Mouse (Mus musculus) retina, adult 2 months (tissue): ENCODE results near the gene Dnmbp.

Source experiments
- DNase-seq: peaks from one replicate; pipeline ENCODE4 v3.0.0-alpha.2; 2012; ENCODE audit warnings: low read depth, low spot score

Gene Dnmbp

DNA sequence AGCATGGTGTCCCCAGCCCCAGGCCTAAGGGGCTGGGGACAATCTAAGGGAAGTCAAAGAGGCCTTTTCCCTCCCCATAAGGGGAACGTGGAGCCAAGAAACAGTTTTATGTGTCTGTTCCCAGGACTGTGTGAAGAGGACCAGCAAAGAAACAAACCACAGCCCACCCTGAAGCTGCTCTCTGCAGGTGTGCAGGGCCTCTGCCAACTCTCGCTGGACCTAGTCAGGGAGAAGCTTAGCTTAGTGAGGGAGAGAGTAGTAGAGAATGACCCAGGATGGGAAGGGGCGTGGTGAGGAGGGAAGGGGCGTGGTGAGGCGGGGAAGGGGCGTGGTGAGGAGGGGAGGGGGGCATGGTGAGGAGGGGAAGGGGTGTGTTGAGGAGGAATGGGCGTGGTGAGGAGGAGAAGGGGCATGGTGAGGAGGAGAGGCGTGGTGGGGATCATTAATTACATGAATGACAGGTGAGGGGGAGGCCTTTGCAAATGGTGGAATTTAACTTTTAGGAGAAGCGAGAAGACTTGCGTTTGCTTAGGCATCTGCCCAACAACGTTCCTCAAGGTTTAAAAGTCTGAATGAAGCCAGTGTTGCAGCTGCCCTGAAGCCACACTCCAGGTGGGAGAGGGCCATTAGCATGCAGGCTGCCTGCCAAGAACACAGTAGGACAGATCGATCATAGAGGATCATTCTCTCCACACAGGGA lies 9.3 kb upstream of the Dnmbp start:
- DNase-seq: no peak

- DNase-seq: peak; percentile 81
Measured at GRCm38 (mm10) chr19:43944566-43944965, 4.6 kb upstream of the Dnmbp start.

- no peak for DNase-seq
Measured at GRCm38 (mm10) chr19:43943076-43943475, 3.1 kb upstream of the Dnmbp start.

GRCm38 (mm10) chr19:43939171-43939768 lies 721 bp downstream of the Dnmbp start:
- DNase-seq: no peak

DNA sequence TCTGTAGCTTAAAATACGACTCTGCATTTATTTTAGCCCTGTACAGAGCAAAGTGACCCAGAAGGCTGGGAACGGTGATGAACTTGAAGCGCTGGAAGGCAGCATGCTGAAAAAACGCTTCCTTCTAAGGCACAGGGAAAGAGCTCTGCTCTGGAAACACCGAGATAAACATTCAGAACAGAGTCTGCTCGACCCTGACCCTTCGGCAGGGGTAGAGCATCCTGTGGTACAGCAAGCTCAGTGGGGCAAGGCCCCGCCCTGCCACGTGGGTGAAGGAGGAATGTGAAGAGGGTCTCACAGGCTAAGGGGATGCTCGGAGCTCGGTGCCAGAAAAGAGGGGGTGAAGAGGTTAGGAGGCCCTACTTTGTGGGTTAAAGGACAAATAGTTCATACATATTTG lies 1.6 kb downstream of the Dnmbp start:
- no peak for DNase-seq

DNA sequence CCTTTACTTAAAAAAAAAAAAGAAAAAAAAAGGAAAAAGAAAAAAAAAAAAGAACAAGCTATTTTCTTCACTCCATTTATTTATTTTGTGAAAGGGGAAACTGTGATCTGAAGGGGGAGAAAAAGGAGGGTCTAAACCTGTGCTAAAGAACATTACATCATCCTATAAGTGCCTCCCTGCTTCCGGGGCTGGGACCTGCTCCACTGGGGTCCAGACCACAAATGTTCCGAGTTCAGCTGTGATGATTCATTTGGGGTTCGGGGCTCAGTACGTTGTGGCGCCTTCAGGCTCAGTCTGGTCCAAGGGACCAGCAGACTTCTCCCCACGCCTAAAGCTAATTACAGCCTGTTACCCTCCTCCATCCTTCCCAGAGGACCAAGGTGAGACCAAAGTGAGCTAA lies 9.1 kb downstream of the Dnmbp start:
- no peak for DNase-seq

DNA sequence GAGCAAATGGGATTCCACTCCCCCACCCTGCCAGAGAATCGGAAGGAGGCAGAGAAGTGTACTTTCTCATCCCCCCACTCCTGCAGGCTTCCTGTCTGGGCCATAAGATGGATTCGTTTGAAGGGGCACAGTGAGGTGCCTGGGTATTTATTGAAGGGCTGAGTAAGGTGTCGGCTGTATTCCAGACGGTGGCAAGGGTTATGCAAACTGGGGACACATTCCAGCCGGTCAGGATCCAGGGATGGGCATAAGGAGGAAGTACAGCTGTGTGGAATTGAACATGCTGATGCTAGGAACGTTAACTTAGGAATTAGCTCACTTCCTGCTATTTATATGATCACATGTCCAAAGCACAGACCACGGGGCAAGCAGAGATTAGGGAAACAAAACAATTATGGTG lies 9.6 kb downstream of the Dnmbp start:
- no peak for DNase-seq

DNA sequence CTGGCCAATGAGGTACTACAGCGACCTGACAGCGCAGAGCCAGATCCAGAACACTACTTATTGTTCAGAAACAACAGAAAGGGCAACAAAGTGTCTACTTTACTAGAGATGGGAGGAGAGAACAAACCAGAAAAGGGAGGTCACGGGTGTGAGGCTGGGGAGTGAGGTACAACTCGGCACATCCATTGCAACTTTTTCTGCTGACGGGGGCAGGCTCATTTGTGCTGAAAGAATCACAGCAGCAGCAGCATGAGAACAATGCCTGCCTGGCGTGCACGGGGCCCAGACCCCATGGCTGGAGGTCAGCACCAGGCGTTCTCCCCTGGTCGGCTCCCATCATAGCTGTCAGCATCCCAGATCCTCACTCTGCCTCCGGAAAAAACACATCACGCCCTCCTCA lies 10.1 kb downstream of the Dnmbp start:
- no peak for DNase-seq

GRCm38 (mm10) chr19:43927967-43928366 lies 12.0 kb downstream of the Dnmbp start:
- no peak for DNase-seq

- no peak for DNase-seq
Measured at GRCm38 (mm10) chr19:43927057-43927456, 12.9 kb downstream of the Dnmbp start.

GRCm38 (mm10) chr19:43926141-43926987 lies 13.6 kb downstream of the Dnmbp start:
- DNase-seq: no peak

- no peak for DNase-seq
Measured at GRCm38 (mm10) chr19:43924361-43924760, 15.6 kb downstream of the Dnmbp start.

- DNase-seq: no peak
Measured at GRCm38 (mm10) chr19:43922963-43923362, 17.0 kb downstream of the Dnmbp start.

DNA sequence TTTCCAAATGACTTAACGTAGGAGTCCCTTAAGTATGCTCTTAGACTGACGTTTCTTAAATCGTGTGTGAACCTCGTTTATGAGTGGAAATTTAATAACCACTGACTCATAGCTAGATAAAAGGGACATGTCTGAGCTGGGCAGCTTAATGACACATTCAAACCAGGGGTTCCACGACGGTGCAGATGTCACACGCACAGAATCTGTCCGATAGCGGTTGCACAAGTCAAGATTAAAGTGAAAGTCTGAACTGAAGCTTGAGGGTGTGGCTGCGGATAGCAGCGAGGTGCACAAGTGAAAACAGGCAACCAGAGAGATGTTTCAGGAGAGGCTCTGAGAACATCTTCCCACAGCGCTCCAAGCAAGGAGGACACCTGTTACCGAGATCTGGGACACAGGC lies 18.6 kb downstream of the Dnmbp start:
- DNase-seq: no peak

DNA sequence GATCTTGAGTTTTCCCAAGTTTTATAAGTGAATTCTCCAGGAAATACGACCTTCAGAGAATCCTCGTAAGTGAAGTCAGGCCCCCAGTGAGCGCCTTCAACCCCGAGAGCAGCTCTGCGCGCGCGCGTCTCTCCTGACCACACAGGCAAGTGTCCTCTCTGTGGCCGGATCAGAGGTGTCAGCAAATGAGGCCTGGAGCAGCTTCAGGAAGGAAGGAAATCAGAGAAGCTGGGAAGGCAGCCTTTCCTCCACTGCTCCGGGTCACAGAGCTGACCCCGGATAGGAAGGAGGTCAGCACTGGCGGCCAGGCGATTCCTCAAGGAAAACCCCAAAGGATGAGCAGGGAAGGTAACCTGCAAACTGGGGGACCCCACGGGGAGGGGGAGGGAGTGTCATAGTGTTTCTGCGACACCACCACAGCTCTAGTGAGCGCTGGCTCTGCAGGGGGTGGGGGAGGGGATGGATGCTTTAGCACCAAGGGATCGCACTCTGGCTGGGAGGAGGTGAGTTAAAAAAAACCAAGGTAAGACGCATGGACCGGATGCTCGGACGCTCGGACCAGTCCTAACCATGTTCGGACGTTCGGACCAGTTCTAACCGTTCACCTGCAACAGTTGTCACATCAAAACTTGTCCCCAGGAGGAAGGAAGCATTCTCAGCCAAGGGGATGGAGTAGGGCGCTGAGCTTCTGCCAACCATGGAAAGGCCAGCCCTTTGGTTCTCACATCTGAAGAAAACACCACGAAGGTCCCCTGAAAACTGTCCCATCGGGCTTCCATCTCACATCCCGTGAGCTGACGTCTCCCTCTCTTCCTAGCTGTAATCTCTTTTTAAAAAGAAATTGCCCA lies 19.3 kb downstream of the Dnmbp start:
- DNase-seq: no peak

- no peak for DNase-seq
Measured at GRCm38 (mm10) chr19:43919841-43920240, 20.1 kb downstream of the Dnmbp start.

- no peak for DNase-seq
Measured at GRCm38 (mm10) chr19:43918834-43919233, 21.2 kb downstream of the Dnmbp start.

- no peak for DNase-seq
Measured at GRCm38 (mm10) chr19:43917763-43918162, 22.2 kb downstream of the Dnmbp start.

DNA sequence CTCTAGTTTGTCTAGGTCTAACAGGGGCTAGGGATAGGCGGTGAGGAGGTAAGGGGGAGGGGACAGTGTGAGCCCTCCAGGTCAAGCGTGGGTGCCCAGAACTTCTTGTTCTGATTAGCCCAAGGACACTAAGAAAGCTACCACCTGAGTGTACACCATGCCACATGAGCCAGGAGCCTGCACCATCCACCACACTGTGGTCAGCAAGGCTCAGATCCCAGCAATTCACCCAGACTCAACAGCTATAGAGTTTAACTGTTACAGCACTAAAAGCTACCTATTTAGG lies 22.6 kb downstream of the Dnmbp start:
- DNase-seq: no peak

DNA sequence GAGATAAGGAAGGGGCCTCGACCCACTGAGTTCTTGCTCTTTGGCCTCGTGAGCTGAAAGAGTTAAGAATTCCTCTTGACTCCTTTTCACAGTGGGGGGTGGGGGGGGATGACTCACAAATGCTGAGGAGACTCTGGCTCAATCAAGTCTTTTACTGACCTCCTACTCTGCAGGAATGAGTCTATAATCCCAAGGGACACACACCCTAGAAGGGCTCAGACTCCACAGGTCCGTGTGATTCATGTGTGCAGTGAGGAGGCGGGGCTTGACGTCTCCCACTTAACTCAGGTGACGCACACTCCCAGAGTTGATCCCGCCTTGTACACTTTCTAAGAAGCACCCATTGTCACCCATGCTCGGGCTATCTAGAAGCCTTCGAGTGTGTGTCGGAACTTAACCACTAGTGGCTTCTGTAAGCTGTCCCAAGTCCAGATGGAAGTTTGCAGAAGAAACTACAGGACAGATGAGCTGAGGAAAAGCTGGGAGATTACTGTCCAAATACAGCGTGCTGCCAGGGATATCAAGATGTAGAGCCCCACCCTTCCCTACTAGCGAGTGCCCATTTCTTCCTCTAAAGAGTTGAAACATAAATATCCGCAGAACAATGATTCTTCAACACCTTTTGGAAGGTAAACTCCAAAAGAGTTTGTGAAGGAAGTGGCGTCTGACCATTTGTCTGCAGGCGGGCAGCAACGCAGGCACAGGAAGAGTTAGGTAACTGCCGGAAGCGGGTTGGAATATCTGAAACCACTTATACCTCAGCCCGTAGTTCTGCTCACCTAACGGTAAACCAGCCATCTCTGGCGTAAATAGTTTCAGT lies 23.2 kb downstream of the Dnmbp start:
- DNase-seq: no peak

GRCm38 (mm10) chr19:43915431-43915830 lies 24.6 kb downstream of the Dnmbp start:
- DNase-seq: no peak
